Mouse (Mus musculus): ENCODE data around the gene Tmem59l. TPM values are rescaled to one million over a fixed set of nuclear protein-coding genes. Genes with fewer than 3 reads are reported as not detected.

Gene Tmem59l
- total RNA-seq, 2 experiments from 2014 or later, result 174 to 175 TPM

GRCm38 (mm10) chr8:70462516-70462813 is 24.7 kb downstream of the Tmem59l start:
- DNase-seq (ENCODE audit: low spot score in 2 of 2), result no peak

DNA sequence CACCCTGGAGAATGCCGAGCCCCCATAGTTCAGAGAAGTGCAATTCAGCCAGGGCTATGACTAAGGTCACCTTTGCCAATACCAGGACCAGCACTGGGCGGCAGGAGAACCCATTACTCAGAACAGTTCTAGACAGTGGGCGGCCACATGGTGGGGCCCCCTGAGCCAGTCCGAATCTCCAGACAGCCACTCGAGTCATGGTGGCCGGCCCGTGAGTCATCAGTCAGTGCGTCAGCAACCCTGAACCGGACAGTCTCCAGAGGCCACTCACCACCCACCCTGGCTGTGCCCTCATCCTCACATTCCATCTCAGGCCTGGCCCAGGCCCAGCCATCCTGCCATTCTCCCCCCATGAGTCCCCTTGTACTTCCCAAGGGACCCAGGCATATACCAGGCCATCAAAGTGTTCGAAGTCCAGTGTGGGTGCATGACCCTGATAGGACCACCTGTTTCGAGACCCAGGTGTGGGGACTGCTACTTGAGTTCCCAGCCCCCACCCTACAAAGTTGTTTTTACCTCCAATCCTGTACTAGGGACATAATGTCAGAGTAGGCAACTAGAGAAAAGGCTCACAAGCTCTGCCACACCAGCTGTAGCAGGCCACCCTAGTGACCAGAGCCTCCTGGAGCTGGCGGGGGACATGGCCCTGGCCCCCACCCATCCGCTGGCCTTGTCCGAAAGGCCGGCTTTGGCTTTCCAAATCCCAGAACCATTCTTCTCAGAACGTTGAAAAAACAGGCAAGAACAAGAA is 25.2 kb downstream of the Tmem59l start:
- no peak for DNase-seq (ENCODE audit: low spot score in 2 of 2)

- no peak for DNase-seq (ENCODE audit: low spot score in 2 of 2)
Measured at GRCm38 (mm10) chr8:70460606-70461005, 26.6 kb downstream of the Tmem59l start.

- no peak for DNase-seq (ENCODE audit: low spot score in 2 of 2)
Measured at GRCm38 (mm10) chr8:70460199-70460598, 27.0 kb downstream of the Tmem59l start.

GRCm38 (mm10) chr8:70459636-70460035 is 27.5 kb downstream of the Tmem59l start:
- no peak for DNase-seq (ENCODE audit: low spot score in 2 of 2)

DNA sequence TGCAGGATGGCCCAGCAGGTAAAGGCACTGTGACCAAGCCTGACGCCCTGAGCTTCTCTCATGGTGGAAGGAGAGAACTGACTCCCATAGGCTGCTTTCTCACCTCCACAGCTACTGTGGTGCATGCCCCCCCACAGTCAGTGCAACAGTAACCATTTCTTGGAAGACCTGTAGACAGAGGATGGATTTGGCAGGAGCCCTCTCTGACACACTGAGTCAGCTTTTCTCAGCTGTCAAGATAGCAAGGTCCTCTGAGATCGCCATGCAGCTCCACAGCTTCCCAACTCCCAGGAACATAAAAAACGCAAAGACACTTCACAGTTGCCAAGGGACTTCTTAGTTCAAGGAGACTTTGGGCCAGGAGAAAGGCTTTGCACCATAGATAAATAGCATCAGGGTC is 28.7 kb downstream of the Tmem59l start:
- no peak for DNase-seq (ENCODE audit: low spot score in 2 of 2)

- DNase-seq (ENCODE audit: low spot score in 2 of 2), result no peak
Measured at GRCm38 (mm10) chr8:70457882-70458281, 29.3 kb downstream of the Tmem59l start.

GRCm38 (mm10) chr8:70456996-70457395 is 30.2 kb downstream of the Tmem59l start:
- DNase-seq (ENCODE audit: low spot score in 2 of 2), result no peak

GRCm38 (mm10) chr8:70453852-70454251 is 33.3 kb downstream of the Tmem59l start:
- no peak for DNase-seq (ENCODE audit: low spot score in 2 of 2)

DNA sequence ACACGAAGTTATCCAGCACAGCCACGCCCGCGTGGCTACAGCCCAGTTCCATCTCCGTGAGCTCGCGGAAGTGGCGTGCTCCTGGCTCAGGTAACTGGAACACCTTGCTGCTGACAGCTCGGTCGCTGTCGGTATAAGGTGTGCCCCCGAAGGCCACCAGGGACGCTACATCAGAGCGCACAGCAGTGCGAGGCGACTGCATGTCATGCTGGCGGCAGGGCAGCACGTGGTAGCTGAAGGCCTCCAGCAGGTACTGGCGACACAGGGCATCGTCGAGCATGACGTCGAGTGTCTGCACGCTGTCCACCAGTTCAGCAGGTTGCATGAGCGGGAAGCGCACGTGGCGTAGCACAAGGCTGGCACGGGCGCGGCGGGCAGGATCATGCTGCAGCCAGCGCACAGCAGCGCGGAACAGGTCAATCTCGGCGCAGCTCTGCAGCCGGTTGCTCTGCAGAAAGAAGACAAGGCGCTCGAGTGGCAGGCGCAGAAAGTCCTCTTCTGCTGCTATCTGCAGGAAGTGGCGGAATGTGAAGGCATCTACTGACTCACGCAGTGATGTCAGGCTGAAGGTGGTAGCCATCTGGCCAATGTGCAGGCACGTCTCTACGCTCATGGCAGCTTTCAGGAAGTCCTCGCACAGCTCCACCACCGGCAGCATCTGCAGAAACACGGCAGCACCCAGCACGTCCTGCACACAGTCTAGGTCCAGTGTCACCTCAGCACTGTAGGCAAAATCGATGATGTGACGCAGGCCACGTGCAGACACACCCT is 34.8 kb downstream of the Tmem59l start:
- no peak for DNase-seq (ENCODE audit: low spot score in 2 of 2)

GRCm38 (mm10) chr8:70447639-70448420 is 39.3 kb downstream of the Tmem59l start:
- peak; percentile 62 to 71 for DNase-seq (ENCODE audit: low spot score in 2 of 2)

DNA sequence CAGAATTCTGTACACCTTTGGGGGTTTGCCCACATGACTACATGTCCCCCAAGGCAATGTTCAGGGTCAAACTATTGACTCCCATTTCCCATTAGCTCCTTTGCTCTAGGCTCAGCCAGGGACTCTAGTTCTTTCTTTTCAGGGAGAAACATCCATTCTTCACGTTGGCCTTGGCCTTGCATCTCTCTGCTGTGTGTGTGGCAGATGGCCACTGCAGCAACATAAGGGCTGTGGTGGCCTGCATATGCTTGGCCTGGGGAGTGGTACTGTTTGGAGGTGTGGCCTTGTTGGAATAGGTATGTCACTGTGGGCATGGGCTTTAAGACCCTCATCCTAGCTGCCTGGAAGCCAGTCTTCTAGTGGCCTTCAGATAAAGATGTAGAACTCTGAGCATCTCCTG is 41.2 kb downstream of the Tmem59l start:
- no peak for DNase-seq (ENCODE audit: low spot score in 2 of 2)

GRCm38 (mm10) chr8:70443326-70443725 is 43.8 kb downstream of the Tmem59l start:
- DNase-seq (ENCODE audit: low spot score in 2 of 2), result no peak

DNA sequence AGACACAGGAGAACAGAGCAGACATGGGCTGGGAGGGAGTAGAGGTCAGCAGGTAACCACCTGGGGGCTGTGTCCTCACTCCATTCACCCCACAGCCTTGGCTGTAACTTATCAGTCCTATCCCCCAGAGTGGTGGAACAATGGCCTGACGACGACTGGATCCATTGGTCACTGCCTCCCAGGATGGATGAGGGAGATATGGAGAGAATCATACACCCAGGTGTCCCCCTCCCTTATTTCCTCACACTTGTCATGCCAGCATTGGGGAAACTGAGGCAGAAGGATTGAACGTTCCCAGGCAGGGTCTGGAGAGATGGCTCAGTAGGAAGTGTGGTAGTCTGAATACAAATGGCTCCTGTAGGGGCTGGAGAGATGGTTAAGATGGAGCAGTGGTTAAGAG is 45.6 kb downstream of the Tmem59l start:
- DNase-seq (ENCODE audit: low spot score in 2 of 2), result no peak

DNA sequence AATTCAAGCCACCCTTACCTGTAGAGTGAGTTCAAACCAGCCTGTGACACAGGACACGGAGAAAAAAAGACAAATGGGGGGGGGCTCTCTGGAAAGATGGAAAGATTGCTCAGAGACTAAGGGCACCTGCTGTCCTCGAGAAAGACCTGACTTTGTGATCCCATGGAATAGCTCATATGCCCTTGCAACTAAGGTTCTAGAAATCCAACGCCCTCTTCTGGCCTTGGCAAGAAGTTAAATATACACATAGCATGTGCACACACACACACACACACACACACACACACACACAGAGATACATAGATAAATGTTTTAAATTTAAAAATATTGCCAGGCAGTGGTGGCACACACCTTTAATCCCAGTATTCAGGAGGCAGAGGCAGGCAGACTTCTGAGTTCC is 46.9 kb downstream of the Tmem59l start:
- no peak for DNase-seq (ENCODE audit: low spot score in 2 of 2)

GRCm38 (mm10) chr8:70439848-70440179 is 47.3 kb downstream of the Tmem59l start:
- DNase-seq (ENCODE audit: low spot score in 2 of 2), result no peak

- peak; percentile 97 to 98 for DNase-seq (ENCODE audit: low spot score in 2 of 2)
Measured at GRCm38 (mm10) chr8:70439055-70439847, 47.9 kb downstream of the Tmem59l start, which contains the start of gene Crtc1. Gene Crtc1, minus strand, starts transcription at chr8:70439579.

GRCm38 (mm10) chr8:70438423-70438822 is 48.7 kb downstream of the Tmem59l start:
- no peak for DNase-seq (ENCODE audit: low spot score in 2 of 2)

- DNase-seq (ENCODE audit: low spot score in 2 of 2), result no peak
Measured at GRCm38 (mm10) chr8:70435156-70435555, 52.0 kb downstream of the Tmem59l start.

Measured in layer of hippocampus, postnatal 10 days (tissue).